8 mouse cellular contexts compared by ENCODE assay signal in the genomic region with DNA sequence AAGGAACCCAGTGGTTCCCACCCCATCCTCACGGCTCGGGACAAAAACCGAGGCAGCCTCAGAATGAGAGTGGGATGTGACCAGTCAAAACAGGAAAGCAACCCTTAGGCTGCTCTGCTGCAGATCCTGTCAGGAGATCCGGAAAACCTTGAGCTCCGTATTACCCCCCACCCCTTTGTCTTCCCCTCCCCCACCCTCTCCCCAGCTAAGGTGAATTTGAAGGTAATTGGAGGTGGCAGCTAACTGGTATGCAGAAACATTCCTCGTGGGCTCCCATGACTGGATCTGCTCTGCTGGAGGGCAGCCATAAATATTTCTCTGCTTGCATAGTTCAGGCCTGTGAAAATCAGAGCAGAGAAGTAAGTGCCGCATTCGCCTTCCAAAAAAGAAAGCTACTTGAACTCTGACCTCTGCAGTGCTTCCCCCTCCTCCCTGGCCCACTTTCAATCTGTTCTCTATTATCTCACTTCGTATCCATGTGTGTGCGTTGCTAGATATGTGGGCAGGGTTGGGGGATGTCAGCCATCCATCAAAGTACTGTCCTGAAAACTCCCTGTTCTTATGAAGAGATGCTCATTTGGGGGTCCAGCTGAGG.
DNase-seq lines count a peak whose midpoint lies in the region; ATAC-seq and TF ChIP-seq lines count a peak whose summit lies in the region.

No protein-coding gene starts in this region.

- no peaks in the 10 kb centered on the region for H3K9me3 ChIP-seq in embryonic facial prominence, embryonic 14.5 days (ENCODE audit: control insufficient read depth, low read length)

- H3K4me1 ChIP-seq in embryonic facial prominence, embryonic 14.5 days (ENCODE audit: control insufficient read depth, insufficient read depth, low read length) = peaks cover 33% of the 10 kb centered on the region

- peak overlapping the region; percentile 10; the same call in 1 of the 2 replicates for H3K4me2 ChIP-seq in embryonic facial prominence, embryonic 14.5 days (ENCODE audit: low read depth, low read length)
- H3K4me2 ChIP-seq in myocyte (ENCODE audit: low read depth) = peak overlapping the region; percentile 38

- ATAC-seq in embryonic facial prominence, embryonic 14.5 days (ENCODE audit: low read depth) = peak; percentile 79

- no peak overlapping the region for H3K4me3 ChIP-seq in embryonic facial prominence, embryonic 14.5 days (ENCODE audit: low read depth, low read length)
- H3K4me3 ChIP-seq in myocyte = no peak overlapping the region

- DNase-seq in adrenal gland, postnatal 14 days = peak; percentile 19
- no peak for DNase-seq in adrenal gland, adult 8-10 months
- DNase-seq in embryonic facial prominence, embryonic 14.5 days (ENCODE audit: low spot score) = peak; percentile 93
- DNase-seq in kidney, adult 9 months = peak; percentile 72
- DNase-seq in ovary, postnatal 36 days (ENCODE audit: low spot score) = no peak
- no peak for DNase-seq in B cell, adult 2 months
- DNase-seq in layer of hippocampus, postnatal 25 days (ENCODE audit: extremely low spot score in 1 of 2, low spot score in 1 of 2) = no peak

- peak overlapping the region; percentile 86 for H3K27ac ChIP-seq in embryonic facial prominence, embryonic 14.5 days (replicated peaks; ENCODE audit: low read depth, low read length)

- H3K36me3 ChIP-seq in embryonic facial prominence, embryonic 14.5 days (ENCODE audit: control insufficient read depth, insufficient read depth, low read length) = no peaks in the 10 kb centered on the region
- H3K36me3 ChIP-seq in myocyte (ENCODE audit: control insufficient read depth, insufficient read depth) = no peaks in the 10 kb centered on the region

- H3K79me2 ChIP-seq in myocyte (ENCODE audit: control insufficient read depth, insufficient read depth) = no peaks in the 10 kb centered on the region

- TF ChIP-seq POLR2A in myocyte (IDR thresholded peaks at IDR 0.05; ENCODE audit: insufficient read length, low read depth) = no peak

- no peaks in the 10 kb centered on the region for H3K27me3 ChIP-seq in embryonic facial prominence, embryonic 14.5 days (replicated peaks; ENCODE audit: control insufficient read depth, insufficient read depth, low read length)
- H3K27me3 ChIP-seq in myocyte (ENCODE audit: control insufficient read depth, insufficient read depth, insufficient read length) = no peaks in the 10 kb centered on the region

- H3K9ac ChIP-seq in embryonic facial prominence, embryonic 14.5 days (ENCODE audit: low read depth, low read length) = 0 out of 2 replicates have a peak overlapping the region, but pooled peaks have one; percentile 20

- WGBS in embryonic facial prominence, embryonic 14.5 days = 11% methylated on average over 10 of the region's 10 CpGs

- no peak overlapping the region for H3ac ChIP-seq in myocyte (ENCODE audit: control insufficient read depth, insufficient read length)

TF ChIP-seq in myocyte, 11 proteins besides CTCF, POLR2A, EP300 and RAD21:
- TF ChIP-seq TCF12 (IDR thresholded peaks at IDR 0.05; ENCODE audit: insufficient read depth, poor library complexity, severe bottlenecking) (no peak), E2F4 (IDR thresholded peaks at IDR 0.05; ENCODE audit: insufficient read depth) (no peak), MAX (IDR thresholded peaks at IDR 0.05; ENCODE audit: low read depth) (no peak), REST (IDR thresholded peaks at IDR 0.05; ENCODE audit: insufficient read depth, insufficient read length) (no peak), MYOD1 (IDR thresholded peaks at IDR 0.05; ENCODE audit: control insufficient read depth in 1 of 3, insufficient read length in 2 of 3, low read depth in 2 of 3) (no peak), SRF (IDR thresholded peaks at IDR 0.05; ENCODE audit: control insufficient read depth, insufficient read length, low read depth) (no peak), MYOG (IDR thresholded peaks at IDR 0.05; ENCODE audit: control insufficient read depth in 1 of 3, insufficient read depth in 1 of 3, insufficient read length in 2 of 3, low read depth in 2 of 3) (no peak), POLR2AphosphoS2 (IDR thresholded peaks at IDR 0.05; ENCODE audit: insufficient read length, low read depth) (no peak), CEBPB (IDR thresholded peaks at IDR 0.05; ENCODE audit: insufficient read depth, poor library complexity, severe bottlenecking) (no peak), TCF3 (IDR thresholded peaks at IDR 0.05; ENCODE audit: insufficient read length, low read depth) (no peak), USF1 (IDR thresholded peaks at IDR 0.05; ENCODE audit: low read depth) (no peak)

Comparison
In these comparisons a context has a peak if more than half of its experiments do, and no peak if none do; other contexts are left out.
1. DNase-seq: peak in adrenal gland, postnatal 14 days (single experiment), embryonic facial prominence, embryonic 14.5 days (single experiment) and kidney, adult 9 months (single experiment); none in adrenal gland, adult 8-10 months (single experiment), ovary, postnatal 36 days (single experiment), B cell, adult 2 months (0 of 2) and layer of hippocampus, postnatal 25 days (0 of 2).